Mouse (Mus musculus): ENCODE data around the gene Pip5k1a.

Gene Pip5k1a

GRCm38 (mm10) chr3:95013699-95014427, 92.9 kb downstream of the Pip5k1a start:
- in situ Hi-C loops (cut with MboI; ENCODE audit: unreplicated experiment in 2 of 2), result no loop called here

- in situ Hi-C loops (cut with MboI; ENCODE audit: unreplicated experiment in 2 of 2), result no loop called here
These were observed 93.7 kb downstream of the Pip5k1a start for GRCm38 (mm10) chr3:95012982-95013381.

- in situ Hi-C loops (cut with MboI; ENCODE audit: unreplicated experiment in 2 of 2), result no loop called here
These were observed 96.3 kb downstream of the Pip5k1a start for GRCm38 (mm10) chr3:95010396-95010795.

Data from v-Abl transformed pro-B cells (cell line).